Mouse (Mus musculus) liver, adult 2 months (tissue): ENCODE measurements around the gene Gm3618.
"Not testable (repeated sequence)": the region's sequence is repeated elsewhere in the genome, so short reads cannot be mapped to it uniquely, and the experiment has no call there.

ENCODE experiments used
- CTCF ChIP-seq: fragments of 200-500 bp; IDR thresholded peaks from 2 replicates; pipeline ENCODE4 v1.5.1; 2011; ENCODE audit warnings: low read depth, low read length, control low read depth
- POLR2A ChIP-seq: fragments of 200-500 bp; IDR thresholded peaks from 2 replicates; pipeline ENCODE4 v1.6.1; 2011; ENCODE audit warnings: low read length, control low read depth; ENCODE audit not compliant: insufficient read depth; ENCODE audit errors: extremely low read depth

DNA sequence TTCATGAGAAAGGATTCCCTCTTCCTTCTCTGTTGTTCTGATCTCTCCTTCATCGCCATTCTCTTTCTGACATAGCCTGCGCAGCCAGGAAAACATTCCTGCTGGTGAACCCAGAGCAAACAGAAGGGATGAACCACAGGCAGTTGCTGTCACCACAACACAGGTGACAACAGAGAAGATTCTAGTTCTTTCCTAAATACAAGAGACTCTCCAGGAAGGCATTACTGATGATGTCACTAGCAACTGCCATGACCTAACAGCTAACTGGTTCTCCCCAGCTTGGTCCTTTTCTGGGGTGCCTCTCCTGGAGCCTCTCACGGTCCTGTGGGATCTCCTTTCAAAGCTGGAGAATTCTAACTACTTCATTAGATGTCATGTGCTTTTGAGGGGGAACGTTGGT, 46.7 kb upstream of the Gm3618 start, which contains the start of gene Gm16440:
- not testable (repeated sequence) for TF ChIP-seq CTCF, POLR2A
